Mouse (Mus musculus): ENCODE measurements around the gene Adal.

DNA sequence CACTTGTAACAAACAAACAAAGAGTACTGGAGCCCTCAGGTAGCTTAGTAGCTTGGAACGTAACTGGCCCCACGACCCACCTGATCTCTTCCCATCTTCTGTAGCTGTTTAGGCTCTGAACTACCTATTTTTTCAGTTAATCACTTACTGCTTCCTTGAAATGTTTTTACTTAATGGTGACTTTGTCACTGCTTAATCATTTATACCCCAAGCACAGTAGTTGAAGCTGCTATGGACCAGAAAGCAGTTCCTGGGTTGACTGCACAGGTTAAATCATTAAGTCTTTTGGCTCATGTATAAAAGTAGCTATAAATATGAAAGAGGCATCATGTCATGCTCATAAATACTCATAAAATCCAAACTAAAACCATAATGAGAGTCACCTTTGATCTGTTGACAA lies 24.8 kb upstream of the Adal start:
- TF ChIP-seq CTCF (IDR thresholded peaks at IDR 0.05; ENCODE audit: extremely low read depth, insufficient read length, insufficient replicate concordance, low read depth, low read length) (no peak), POLR2A (IDR thresholded peaks at IDR 0.05; ENCODE audit: low read depth, low read length) (no peak)
